Mouse (Mus musculus): ENCODE measurements around the gene Rpl7a.
"Not testable (repeated sequence)": the region's sequence is repeated elsewhere in the genome, so short reads cannot be mapped to it uniquely, and the experiment has no call there.

Rpl7a gene

GRCm38 (mm10) chr2:26910124-26910993 lies at the start of gene Rpl7a, which contains the start of gene Med22:
Gene Rpl7a (plus strand): TSS chr2:26910764.
Gene Med22 (minus strand): TSS chr2:26910677.
- peak; percentile 98 to 100 for DNase-seq (ENCODE audit: low spot score in 2 of 2)

GRCm38 (mm10) chr2:26862856-26863255 lies 47.7 kb upstream of the Rpl7a start:
- no peak for DNase-seq (ENCODE audit: low spot score in 2 of 2)

- no peak for DNase-seq (ENCODE audit: low spot score in 2 of 2)
Observed at GRCm38 (mm10) chr2:26864879-26865278, 45.7 kb upstream of the Rpl7a start, which contains the start of gene Abo. Gene Abo (minus strand): TSS chr2:26864979.

- DNase-seq (ENCODE audit: low spot score in 2 of 2): no peak
Observed at GRCm38 (mm10) chr2:26870666-26871065, 39.9 kb upstream of the Rpl7a start.

DNA sequence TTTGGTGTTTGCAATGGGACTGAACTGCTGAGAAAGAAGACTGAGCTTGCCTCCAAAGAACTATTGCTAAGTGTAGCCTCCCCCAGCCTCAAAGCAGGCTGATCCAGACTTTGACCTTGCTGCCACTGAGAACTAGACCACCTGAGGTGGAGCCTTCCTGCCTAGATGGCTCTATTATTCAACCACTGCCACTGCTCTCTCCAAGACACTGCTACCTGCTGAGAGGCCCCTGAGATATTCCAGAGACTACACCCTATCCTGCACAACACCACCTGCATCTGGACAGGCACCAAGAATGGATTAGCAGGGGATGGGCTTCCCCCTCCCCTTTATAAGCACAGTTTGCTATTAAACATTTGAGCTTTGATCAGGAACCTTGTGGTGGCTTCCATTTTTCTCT lies 32.0 kb upstream of the Rpl7a start:
- DNase-seq (ENCODE audit: low spot score in 2 of 2): no peak

DNA sequence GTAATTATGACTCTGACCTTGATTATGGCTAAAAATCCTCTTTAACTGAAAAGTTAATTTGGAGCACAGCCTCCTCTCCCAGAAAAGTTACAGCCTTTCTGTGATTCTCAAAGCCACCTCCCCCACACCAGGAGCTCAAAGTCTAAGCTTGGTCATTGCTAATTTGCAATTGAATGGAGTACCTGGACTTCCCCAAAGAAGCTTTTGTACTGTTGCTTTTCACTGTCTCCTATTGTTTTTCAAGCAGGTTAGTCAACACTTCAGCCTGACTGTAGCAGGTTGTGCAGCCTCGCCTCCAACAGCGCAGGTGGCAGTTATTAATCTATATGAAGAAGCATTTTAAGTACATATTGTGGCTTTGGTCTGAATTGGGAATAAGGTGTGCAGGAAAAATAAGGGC lies 25.0 kb upstream of the Rpl7a start:
- not testable (repeated sequence) for DNase-seq (ENCODE audit: low spot score in 2 of 2)

DNA sequence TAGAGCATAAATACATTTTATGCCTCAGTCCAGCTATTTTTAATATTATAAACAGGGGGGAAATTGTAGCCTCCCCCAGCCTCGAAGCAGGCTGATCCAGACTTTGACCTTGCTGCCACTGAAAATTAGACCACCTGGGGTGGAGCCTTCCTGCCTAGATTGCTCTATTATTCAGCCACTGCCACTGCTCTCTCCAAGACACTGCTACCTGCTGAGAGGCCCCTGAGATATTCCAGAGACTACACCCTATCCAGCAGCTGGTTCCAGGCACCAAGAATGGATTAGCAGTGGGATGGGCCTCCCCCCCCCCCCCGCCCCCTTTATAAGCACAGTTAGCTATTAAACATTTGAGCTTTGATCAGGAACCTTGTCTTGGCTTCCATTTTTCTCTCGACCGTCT lies 24.4 kb upstream of the Rpl7a start:
- not testable (repeated sequence) for DNase-seq (ENCODE audit: low spot score in 2 of 2)

- DNase-seq (ENCODE audit: low spot score in 2 of 2): no peak
Observed at GRCm38 (mm10) chr2:26895898-26896297, 14.7 kb upstream of the Rpl7a start.

DNA sequence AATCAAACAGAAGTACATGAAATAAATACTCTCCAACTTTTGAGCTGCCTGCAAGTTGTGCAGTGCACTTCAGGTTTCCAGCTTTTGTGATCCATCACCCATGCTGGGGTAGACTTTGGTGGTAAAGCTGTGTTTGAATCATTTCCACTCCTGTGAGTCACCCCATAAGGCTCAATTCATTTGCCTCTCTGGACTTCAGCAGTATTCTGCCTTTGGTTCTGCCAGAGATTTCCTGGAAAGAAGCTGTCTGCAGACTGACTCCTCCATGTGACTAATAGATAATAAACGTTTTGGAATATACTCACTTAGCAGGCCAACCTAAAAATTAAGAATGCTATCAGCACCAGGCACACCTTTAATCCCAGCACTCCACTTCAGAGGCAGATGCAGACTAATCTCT lies 9.8 kb upstream of the Rpl7a start:
- no peak for DNase-seq (ENCODE audit: low spot score in 2 of 2)

GRCm38 (mm10) chr2:26901834-26902400 lies 8.6 kb upstream of the Rpl7a start:
- no peak for DNase-seq (ENCODE audit: low spot score in 2 of 2)

- DNase-seq (ENCODE audit: low spot score in 2 of 2): peak; percentile 93 to 94
Observed at GRCm38 (mm10) chr2:26902467-26903220, 7.9 kb upstream of the Rpl7a start, which contains the start of gene Surf6. Gene Surf6 (minus strand): TSS chr2:26902879.

DNA sequence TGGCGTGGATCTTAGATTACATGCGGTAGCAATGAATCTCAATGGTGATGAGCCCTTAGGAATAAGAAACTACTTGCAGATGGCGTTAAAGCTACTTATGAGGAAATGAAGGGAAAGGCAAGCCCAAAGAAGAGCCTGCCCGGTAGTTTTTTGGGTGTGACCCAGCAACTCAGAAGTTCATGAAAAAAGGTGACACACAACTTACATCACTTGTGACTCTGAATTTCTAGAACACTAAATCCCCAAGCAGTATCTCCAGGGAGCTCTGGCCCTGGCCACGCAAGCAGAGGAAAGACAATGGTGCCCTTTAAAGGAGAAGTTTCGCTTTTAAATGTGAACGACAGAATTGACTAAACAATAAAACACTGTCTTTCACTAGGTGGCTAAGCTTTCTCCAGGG lies 7.3 kb upstream of the Rpl7a start:
- DNase-seq (ENCODE audit: low spot score in 2 of 2): no peak

DNA sequence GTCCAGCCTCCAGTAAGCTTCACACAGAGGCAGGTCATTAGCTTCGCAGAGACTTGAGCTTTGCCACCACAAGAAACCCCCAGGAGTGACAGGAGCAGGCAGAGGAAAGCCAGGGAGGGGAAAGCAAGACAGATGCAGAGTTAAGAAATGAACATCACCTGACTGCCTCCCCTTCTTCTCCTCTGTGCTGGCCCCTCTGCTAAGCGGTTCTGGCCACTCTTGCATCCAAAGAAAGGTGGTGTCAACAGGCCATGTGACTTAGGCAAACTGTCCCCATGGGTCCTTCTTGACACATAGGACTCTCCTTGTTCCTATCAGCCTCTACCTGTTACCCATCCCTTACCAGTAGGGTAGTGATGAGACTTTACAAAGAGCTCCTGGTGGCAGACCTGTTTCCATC lies 4.6 kb upstream of the Rpl7a start:
- DNase-seq (ENCODE audit: low spot score in 2 of 2): no peak

GRCm38 (mm10) chr2:26906431-26906830 lies 4.1 kb upstream of the Rpl7a start:
- DNase-seq (ENCODE audit: low spot score in 2 of 2): no peak

DNA sequence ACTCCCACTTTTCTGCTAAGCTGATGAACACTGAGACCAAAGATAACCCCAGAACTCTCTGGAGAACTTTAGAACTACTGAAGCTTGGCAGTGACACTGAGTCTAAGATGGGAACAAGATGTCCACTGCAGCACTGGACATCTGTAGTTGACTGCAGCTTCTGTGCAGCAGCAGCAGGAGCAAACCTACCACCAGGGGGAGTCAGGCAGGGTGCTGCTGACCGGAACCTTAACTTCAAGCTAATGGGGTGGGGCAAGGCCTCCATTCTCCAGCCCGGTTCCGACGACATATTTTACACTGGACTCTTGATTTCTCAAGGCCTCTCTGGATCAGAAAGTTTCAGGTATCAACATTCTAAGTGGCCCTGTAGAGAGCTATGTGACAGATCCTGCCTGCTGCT lies 3.5 kb upstream of the Rpl7a start:
- DNase-seq (ENCODE audit: low spot score in 2 of 2): no peak

DNA sequence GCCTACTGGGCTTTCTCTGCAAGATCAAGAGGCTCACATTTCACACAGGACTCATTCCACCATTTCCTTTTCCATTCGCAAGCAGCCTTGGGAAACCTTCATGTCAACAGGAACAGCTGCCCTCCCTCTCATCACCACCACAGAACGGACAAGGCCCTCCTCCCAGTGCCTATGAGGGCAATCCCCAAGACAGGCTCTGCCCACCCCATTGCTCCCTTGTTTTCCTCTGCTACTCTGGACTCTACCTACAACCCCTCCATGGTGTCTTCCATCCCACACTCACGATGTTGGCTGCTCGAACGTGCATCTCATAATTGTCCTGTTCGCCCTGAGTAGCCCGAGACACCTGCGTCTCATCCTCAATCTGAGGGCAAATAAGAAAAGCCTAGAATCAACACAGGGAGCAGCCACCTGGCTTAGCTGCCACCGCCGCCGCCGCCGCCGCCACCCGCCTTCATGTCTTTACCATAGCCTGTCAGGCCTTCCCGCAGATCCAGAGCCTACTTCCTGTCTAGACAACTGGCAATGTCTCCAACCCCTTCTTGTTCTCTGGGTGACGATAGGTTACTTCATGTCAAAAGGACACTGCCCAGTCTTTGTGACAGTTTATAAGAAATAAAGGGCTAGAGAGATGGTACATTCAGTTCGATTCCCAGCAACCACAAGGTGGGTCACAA lies 1.7 kb upstream of the Rpl7a start:
- no peak for DNase-seq (ENCODE audit: low spot score in 2 of 2)

GRCm38 (mm10) chr2:26909387-26909784 lies 1.2 kb upstream of the Rpl7a start:
- no peak for DNase-seq (ENCODE audit: low spot score in 2 of 2)

DNA sequence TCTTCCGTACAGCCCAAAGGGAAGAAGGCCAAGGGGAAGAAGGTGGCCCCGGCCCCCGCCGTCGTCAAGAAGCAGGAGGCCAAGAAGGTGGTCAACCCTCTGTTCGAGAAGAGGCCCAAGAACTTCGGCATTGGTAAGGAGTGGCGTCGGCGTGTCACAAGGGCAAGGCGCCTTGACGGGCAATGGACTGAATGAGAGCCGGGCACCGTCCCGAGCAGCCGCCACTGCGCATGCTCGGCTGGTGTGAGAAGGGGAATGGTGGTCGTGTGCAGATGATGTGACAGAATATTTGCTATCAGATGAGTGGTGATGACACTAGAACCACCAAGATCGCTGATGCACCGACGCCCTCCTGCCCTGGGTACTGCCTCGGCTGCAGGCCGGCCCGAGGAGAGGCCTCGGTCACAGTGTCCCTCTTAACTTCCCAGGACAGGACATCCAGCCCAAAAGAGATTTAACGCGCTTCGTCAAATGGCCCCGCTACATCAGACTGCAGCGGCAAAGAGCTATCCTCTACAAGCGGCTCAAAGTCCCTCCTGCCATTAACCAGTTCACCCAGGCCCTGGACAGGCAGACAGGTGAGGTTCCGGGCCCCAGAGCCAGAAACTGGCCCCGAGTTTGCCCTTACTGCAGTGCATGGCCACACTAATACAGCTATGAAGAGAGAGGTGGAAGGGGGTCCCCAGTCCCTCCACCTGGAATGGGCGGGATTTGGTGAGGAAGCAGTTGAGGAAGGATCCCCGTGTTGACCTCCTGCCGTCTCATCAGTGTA lies 616 bp downstream of the Rpl7a start:
- peak; percentile 52 to 59 for DNase-seq (ENCODE audit: low spot score in 2 of 2)

- no peak for DNase-seq (ENCODE audit: low spot score in 2 of 2)
Observed at GRCm38 (mm10) chr2:26912253-26912770, 1.7 kb downstream of the Rpl7a start.

DNA sequence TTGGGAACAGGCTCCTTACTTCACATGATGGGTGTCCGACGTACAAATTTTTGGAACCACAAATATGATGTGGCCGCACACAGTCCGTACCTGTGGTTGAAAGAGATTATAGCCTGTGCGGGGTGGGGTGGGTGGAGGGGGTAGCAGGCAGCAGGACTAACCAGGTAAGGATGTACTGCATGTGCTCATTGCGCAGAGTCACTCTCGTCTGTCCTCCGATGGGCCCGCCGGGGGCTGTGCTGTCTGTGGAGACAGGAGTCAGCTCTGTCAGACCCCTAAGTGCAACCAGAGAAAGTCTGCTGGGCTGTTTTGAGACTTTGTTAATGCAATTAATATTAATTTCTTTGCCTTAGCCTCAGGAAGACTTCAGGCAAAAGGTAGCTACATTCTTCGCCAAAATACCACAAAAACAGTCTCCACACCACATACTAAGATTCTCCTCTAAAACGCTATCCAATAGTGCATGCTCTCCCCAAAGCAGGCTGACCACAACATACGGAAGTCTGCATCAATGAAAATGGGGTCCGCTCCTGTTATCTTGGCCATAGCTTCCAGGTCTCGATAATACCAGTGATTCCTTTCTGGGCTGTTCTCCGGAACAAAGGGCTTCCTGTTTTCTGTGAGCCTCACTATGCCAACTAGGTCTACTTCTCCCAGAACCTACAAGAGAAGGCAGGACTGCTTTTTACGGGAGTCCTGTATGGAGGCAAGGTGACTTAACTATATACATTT lies 3.0 kb downstream of the Rpl7a start:
- no peak for DNase-seq (ENCODE audit: low spot score in 2 of 2)

Measured in frontal cortex, postnatal 14 days (tissue).